Mouse (Mus musculus) CD4-positive, CD25-positive, alpha-beta regulatory T cell, adult 4 months (primary cell): ENCODE measurements around the gene Prr12. TPM values are rescaled to one million over a fixed set of nuclear protein-coding genes. Genes with fewer than 3 reads are reported as not detected.

Experiments used
- ATAC-seq: one replicate; pipeline ENCODE4 v1.8.0; 2017
- polyA plus RNA-seq, 2 experiments: library from polyadenylated mRNA; unstranded; fragments of 100-300 nt; shearing (Covaris generic); gene quantifications; one replicate each; pipeline ENCODE4 v1.2.1; 2017

The Prr12 gene
- polyA plus RNA-seq, 2 experiments from 2014 or later = 10.8 to 10.9 TPM

DNA sequence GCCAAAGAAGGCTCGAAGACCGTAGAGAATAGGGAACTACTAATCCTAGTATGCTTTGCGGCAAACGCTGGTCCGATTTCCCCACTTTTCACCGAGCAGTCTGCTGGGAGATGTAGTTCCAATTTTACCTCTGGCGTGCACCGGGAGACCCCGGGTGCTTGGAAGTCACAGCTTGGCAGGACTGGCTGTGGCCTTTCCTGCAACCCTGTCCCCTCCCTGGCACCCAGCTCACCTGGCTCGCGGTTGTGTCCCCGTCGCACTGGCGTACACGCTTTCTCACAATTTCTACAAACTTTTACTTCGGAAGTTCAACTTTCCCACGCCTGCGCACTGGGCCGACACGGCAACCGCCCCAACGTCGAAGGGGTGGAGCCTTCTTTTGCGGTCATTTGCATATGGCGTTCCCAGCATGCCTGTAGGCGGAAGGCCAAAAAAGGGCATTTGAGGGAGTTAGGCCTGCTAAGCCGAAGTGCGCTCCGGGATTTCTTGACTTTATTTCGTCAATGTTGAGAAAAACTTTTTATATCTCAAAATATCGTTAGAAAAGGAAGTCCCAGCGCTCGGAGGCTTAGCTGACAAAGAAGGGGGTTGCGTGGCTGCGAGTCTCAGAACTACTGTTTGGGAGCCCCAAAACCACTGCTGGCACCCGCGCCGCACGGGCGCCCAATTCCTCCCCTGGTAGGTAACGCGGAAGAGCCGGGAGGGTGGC lies 55.3 kb downstream of the Prr12 start, which contains the start of gene Irf3:
Gene Irf3, plus strand, starts transcription at position 418 of the 709 bp plus-strand sequence.
- peak; percentile 95 for ATAC-seq

DNA sequence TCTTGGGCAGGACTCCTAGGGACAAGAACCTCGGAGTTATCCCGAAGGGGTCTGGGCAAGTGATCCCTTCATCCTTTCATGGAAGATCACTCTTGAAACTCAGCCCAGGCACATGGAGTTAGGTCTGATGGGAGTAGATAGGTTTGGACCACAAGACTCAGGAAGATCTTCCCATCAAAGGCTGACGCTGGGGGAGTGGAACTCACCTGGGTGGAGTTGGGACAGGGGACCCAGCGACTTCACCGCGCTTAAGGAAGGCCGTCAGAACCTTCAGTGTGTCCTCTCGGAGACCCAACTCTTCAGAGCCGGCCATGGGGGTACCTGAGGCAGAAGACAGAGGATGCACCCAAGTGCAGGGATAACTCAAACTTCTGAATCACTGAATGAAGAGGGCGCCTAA lies 56.0 kb downstream of the Prr12 start:
- ATAC-seq = no peak

DNA sequence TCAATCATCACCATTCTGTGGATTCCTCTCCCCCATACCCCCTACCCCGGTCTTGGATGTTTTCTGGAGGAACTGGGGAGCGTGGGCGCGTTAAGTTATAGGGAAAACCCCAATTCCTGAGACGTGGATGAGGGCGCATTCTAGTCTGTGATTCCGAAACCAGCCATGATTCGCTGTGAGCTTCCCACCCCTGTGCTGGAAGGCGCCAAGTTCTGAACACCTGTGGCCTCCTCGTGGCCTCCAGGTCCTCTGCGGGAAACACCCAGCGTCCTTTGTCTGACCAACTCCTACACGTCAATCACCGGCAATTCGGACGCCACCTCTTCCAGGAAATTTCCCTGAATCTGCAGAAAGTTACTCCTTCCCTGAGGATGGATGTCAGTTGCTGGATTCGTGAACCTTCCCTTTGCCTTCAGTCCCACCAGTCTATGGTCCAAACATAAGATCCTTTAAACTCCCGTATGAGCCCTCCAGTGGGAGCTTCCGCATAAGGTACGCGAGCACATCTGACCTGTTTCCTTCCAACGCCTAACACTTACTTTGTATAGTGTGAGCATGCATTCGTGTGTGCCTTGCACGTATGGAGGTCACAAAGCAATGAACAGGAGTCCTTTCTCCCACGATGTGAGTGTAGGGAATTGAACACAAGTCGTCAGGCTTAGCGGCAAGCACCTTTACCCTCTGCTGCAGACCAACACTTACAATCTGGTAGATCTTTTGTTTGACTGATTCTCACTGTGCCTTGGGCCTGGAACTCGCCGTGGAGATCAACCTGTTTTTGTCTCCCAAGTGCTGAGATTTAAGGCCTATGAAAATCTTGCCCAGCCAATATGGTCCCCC lies 65.6 kb downstream of the Prr12 start:
- ATAC-seq = peak; percentile 11

DNA sequence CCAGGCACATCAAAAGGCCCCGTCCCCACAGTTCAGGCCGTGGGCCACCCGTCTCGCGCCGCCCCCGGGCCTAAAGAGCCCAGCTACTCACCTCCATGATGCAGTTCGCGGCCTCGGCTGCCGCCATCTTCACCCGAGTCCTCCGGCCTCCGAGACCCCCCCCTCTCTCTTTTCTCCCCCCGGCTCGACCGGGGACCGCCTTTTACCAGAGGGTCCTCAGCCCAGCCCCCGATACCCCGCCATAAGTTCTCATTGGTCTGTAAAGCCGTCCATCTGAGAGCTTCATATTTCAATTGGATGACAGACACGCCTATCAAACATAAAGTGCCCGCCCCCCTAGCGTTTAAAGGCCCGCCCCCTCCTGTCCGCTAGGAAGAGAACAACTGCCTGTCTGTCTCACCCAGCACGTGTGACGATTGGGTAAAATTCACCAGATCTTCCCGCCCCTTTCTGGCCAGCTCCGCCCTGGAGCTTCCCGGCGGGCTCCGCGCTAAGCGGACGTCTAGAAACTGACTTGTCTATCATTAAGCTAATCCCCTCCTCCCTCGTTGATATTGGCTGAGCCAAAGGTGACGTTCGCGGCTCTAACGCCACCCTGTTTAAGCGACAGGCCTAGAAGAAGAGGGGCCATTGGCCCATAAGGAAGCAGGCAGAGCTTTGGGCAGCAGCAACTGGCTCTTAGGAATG lies 66.3 kb downstream of the Prr12 start, which contains the start of gene Prmt1:
Gene Prmt1, minus strand, starts transcription at position 377 of the 687 bp plus-strand sequence.
- ATAC-seq = peak; percentile 88

DNA sequence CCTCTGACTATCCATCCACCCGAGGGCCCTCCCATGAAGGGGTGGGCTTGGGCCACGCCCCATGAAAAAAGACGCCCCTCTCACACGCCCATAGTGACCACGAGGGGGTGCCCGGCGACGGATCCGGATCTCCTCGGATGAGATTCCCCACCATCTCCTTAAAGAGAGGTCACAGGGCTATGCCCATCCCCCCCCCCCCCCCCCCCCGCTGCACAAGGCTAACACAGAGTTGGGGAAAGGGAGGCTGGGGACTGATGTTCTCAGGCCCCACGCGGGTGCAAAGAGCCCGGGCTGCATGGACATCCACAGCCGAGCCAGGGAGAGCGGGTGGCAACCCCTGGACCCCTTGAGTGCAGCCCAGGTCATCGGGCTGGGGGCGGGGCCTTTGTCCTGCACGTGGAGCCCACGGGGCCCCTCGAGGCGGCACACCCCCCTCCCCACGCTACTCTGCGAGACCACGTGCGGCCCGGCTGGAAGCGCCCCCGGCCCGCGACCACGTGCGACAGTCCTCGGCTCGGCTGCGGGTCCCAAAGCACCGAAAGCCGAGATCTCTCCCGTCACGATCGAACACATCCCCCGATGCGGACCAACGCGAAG lies 67.0 kb downstream of the Prr12 start:
- no peak for ATAC-seq

DNA sequence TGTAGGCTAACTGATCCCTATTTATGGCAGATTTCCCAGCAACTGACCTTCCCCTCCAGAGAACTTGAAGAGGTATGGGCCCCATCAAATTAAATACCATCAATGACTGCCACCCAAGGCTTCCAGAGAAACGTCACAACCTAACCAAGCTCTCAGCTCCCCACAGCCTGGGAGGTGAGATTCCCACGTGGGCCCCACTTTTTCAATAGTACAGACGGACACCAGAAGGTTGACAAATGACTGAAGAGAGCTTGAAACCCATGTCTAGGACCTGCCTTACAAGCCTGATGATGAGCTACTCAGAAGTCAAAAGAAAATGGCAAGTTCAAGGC lies 67.9 kb downstream of the Prr12 start:
- no peak for ATAC-seq

DNA sequence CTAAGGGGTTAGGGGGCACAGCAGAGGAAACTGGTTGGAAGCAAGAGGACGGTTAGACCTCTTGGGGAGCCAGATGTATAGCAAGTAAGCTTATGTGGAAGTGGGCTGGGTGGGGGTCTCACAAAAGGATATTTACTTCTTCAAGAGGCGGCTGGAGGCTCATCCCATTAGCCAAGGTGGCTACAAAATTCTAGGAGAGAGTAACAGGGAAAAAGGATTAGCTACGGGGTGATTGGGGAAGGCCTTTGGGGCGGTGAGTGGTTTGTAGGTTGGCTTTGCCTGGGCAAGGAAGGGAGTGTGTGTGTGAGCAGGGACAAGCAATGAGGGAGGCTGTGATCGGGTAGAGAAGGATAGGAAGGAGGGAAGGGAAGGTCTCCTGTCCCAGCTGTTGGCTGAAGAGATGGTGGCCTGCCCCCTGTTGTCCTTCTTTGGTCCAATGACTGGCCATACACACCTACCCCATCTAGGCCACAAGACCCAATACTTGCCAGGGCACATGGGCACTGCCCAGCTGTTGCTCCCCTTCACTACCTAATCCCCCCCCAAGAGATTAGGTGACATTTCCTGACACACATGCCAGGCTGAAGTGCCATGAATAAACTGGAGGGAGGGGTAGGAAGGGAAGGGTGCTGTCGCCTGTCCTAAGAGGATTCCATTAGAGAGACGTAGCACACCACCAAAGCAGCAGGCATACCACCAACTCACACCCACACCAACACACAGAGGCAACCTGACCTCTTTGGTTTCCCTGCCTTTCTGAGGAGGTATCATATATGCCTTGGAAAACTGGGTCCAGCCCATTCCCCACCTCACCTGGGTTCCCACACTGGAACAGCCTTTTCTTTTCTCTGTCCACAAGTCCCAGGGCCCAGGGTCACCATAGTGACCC lies 68.5 kb downstream of the Prr12 start:
- no peak for ATAC-seq

DNA sequence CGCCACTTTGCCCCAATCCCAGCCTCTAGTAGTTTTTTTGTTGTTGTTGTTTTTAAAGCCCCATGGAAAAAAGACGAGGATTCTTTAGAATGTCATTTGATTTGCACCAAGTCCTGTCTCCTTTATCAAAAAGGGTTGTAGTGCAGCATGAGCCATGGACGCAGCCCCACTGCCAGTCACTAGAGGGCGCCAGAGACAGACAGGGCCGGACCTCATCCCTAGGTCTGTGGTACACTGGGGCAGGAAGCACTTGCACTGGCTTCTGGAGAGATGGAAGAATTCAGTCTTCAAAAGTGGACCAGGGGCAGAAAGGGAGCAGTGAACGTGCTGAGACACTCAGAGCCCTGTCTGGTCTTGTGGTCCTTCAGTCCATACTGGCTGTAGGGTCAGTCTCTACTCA lies 69.6 kb downstream of the Prr12 start:
- no peak for ATAC-seq

DNA sequence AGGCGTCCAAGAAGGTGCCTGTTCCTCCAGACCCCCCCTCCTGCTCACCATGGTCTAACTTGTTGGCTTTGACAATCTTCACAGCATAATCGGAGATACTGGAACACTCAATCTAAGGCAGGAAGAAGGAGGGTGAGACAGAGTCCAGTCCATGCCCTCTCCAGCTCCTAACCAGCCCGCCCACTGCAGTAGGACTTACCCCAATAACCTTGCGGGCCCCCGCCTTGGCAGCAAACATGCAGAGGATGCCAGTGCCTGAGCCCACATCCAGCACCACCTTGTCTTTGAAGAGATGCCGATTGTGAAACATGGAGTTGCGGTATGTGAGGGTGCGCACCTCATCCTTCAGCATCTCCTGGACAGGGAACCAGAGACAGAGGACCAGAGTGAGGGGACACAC lies 71.1 kb downstream of the Prr12 start:
- ATAC-seq = no peak

DNA sequence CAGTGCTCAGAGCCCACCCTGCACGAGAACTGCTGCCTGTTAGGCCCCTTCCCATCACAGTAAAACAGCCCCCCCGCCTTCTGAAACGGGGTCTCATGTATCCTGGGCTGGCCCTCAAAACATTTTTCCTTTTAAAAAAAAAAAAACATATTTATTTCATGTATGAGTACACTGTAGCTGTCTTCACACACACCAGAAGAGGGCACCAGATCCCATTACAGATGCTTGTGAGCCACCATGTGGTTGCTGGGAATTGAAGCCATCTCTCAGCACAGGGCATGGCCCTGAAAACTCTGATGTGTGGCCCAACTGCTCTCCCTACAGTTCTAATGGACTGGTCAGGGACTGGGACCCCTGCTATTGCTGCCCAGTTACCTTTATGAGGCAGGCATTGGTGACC lies 74.4 kb downstream of the Prr12 start:
- no peak for ATAC-seq

Other genes starting within 250 kb of the Prr12 start
- 10 to 100 TPM; 27.3 to 57.8 TPM for gene Nup62, start 236.8 kb downstream of the Prr12 start, polyA plus RNA-seq
- 1 to 10 TPM; 1.9 to 3.6 TPM for gene Il4i1, start 236.5 kb downstream of the Prr12 start, polyA plus RNA-seq
- gene Atf5, start 236.2 kb downstream of the Prr12 start, polyA plus RNA-seq = under 1 TPM; 0.19 to 0.35 TPM
- 1 to 10 TPM; 1.2 to 3.1 TPM for gene Akt1s1, start 203.9 kb downstream of the Prr12 start, polyA plus RNA-seq
- 10 to 100 TPM; 64.8 to 85.3 TPM for gene Tbc1d17, start 203.8 kb downstream of the Prr12 start, polyA plus RNA-seq
- 10 to 100 TPM; 45.0 to 74.3 TPM for gene Pnkp, start 195.7 kb downstream of the Prr12 start, polyA plus RNA-seq
- 1 to 10 TPM; 1.1 to 3.9 TPM for gene Ptov1, start 183.1 kb downstream of the Prr12 start, polyA plus RNA-seq
- 10 to 100 TPM in 1 of 2 experiments, 1 to 10 TPM in 1; 9.1 to 10.9 TPM for gene Med25, start 160.2 kb downstream of the Prr12 start, polyA plus RNA-seq
- gene Fuz, start 156.8 kb downstream of the Prr12 start, polyA plus RNA-seq = 10 to 100 TPM in 1 of 2 experiments, 1 to 10 TPM in 1; 9.2 to 17.5 TPM
- 1 to 10 TPM; 6.2 to 7.4 TPM for gene Ap2a1, start 123.4 kb downstream of the Prr12 start, polyA plus RNA-seq
- not detected for gene Tsks, start 109.7 kb downstream of the Prr12 start, polyA plus RNA-seq
- under 1 TPM; 0.36 to 0.92 TPM for gene Cpt1c, start 78.0 kb downstream of the Prr12 start, polyA plus RNA-seq
- 100 to 1,000 TPM in 1 of 2 experiments, 10 to 100 TPM in 1; 39.7 to 114 TPM for gene Prmt1, start 66.3 kb downstream of the Prr12 start, polyA plus RNA-seq
- 100 to 1,000 TPM; 117 to 147 TPM for gene Irf3, start 55.2 kb downstream of the Prr12 start, polyA plus RNA-seq
- gene Bcl2l12, start 54.2 kb downstream of the Prr12 start, polyA plus RNA-seq = 10 to 100 TPM; 23.6 to 30.1 TPM
- gene Scaf1, start 36.5 kb downstream of the Prr12 start, polyA plus RNA-seq = 1 to 10 TPM; 7.0 to 9.3 TPM
- gene Rras, start 34.9 kb downstream of the Prr12 start, polyA plus RNA-seq = 1 to 10 TPM; 2.0 to 3.9 TPM
- 100 to 1,000 TPM; 158 to 199 TPM for gene Nosip, start 9.5 kb upstream of the Prr12 start, polyA plus RNA-seq
- gene Prrg2, start 9.8 kb upstream of the Prr12 start, polyA plus RNA-seq = 1 to 10 TPM; 1.7 to 2.8 TPM
- gene Rcn3, start 39.3 kb upstream of the Prr12 start, polyA plus RNA-seq = 10 to 100 TPM in 1 of 2 experiments, 1 to 10 TPM in 1; 7.6 to 66.3 TPM
- gene Fcgrt, start 51.0 kb upstream of the Prr12 start, polyA plus RNA-seq = 1 to 10 TPM; 2.3 to 3.8 TPM
- 1,000 to 10,000 TPM; 3,755 to 5,441 TPM for gene Rps11, start 71.6 kb upstream of the Prr12 start, polyA plus RNA-seq
- 1,000 to 10,000 TPM; 5,632 to 7,602 TPM for gene Rpl13a, start 75.9 kb upstream of the Prr12 start, polyA plus RNA-seq
- gene Gm45713, start 83.3 kb upstream of the Prr12 start, polyA plus RNA-seq = not detected
- 10 to 100 TPM; 89.0 to 91.7 TPM for gene Flt3l, start 83.6 kb upstream of the Prr12 start, polyA plus RNA-seq
- gene Pih1d1, start 101.4 kb upstream of the Prr12 start, polyA plus RNA-seq = 10 to 100 TPM; 40.4 to 50.6 TPM
- gene Aldh16a1, start 101.7 kb upstream of the Prr12 start, polyA plus RNA-seq = 10 to 100 TPM; 16.5 to 27.2 TPM
- not detected for gene Slc17a7, start 111.1 kb upstream of the Prr12 start, polyA plus RNA-seq
- gene Gfy, start 126.7 kb upstream of the Prr12 start, polyA plus RNA-seq = not detected
- gene Pth2, start 128.1 kb upstream of the Prr12 start, polyA plus RNA-seq = not detected
- not detected for gene Ccdc155, start 152.0 kb upstream of the Prr12 start, polyA plus RNA-seq
- gene Dkkl1, start 159.3 kb upstream of the Prr12 start, polyA plus RNA-seq = 10 to 100 TPM; 16.1 to 22.9 TPM
- 1 to 10 TPM; 4.5 to 5.4 TPM for gene Tead2, start 162.9 kb upstream of the Prr12 start, polyA plus RNA-seq
- 100 to 1,000 TPM; 473 to 666 TPM for gene Cd37, start 186.2 kb upstream of the Prr12 start, polyA plus RNA-seq
- not detected for gene Slc6a16, start 188.2 kb upstream of the Prr12 start, polyA plus RNA-seq
- not detected for gene Slc6a21, start 224.6 kb upstream of the Prr12 start, polyA plus RNA-seq